Mouse (Mus musculus) myocyte (in vitro differentiated cells): ENCODE data around the gene Onecut1.

Experiments
- CEBPB ChIP-seq: IDR thresholded peaks from 2 replicates; pipeline ENCODE4 v1.6.1; 2011; ENCODE audit warnings: mild to moderate bottlenecking, moderate library complexity; ENCODE audit not compliant: poor library complexity, insufficient read depth, severe bottlenecking
- E2F4 ChIP-seq: IDR thresholded peaks from one replicate; pipeline ENCODE4 v1.6.1; 2011; ENCODE audit warnings: mild to moderate bottlenecking, control low read depth, moderate library complexity; ENCODE audit not compliant: insufficient read depth
- MAX ChIP-seq: IDR thresholded peaks from one replicate; pipeline ENCODE4 v1.6.1; 2011; ENCODE audit warnings: low read depth, mild to moderate bottlenecking, control low read depth
- MYOD1 ChIP-seq, 3 experiments: IDR thresholded peaks; one replicate each; pipeline ENCODE4 v1.6.1; 2011; ENCODE audit warnings: control low read depth in 2 of 3, low read depth in 2 of 3, mild to moderate bottlenecking in 2 of 3, moderate library complexity in 1 of 3; ENCODE audit not compliant: insufficient read length in 2 of 3, control insufficient read depth in 1 of 3
- MYOG ChIP-seq, 3 experiments: IDR thresholded peaks; one replicate each; pipeline ENCODE4 v1.6.1; 2011; ENCODE audit warnings: control low read depth in 2 of 3, low read depth in 2 of 3, mild to moderate bottlenecking in 2 of 3; ENCODE audit not compliant: insufficient read length in 2 of 3, control insufficient read depth in 1 of 3, insufficient read depth in 1 of 3
- POLR2A ChIP-seq: IDR thresholded peaks from one replicate; pipeline ENCODE4 v1.6.1; 2011; ENCODE audit warnings: low read depth, mild to moderate bottlenecking, control low read depth, moderate library complexity; ENCODE audit not compliant: insufficient read length
- POLR2AphosphoS2 ChIP-seq: IDR thresholded peaks from one replicate; pipeline ENCODE4 v1.6.1; 2011; ENCODE audit warnings: low read depth, control low read depth; ENCODE audit not compliant: insufficient read length
- SRF ChIP-seq: IDR thresholded peaks from one replicate; pipeline ENCODE4 v1.6.1; 2011; ENCODE audit warnings: low read depth; ENCODE audit not compliant: control insufficient read depth, insufficient read length
- TCF12 ChIP-seq: IDR thresholded peaks from one replicate; pipeline ENCODE4 v1.6.1; 2011; ENCODE audit warnings: mild to moderate bottlenecking, control low read depth; ENCODE audit not compliant: poor library complexity, insufficient read depth, severe bottlenecking
- USF1 ChIP-seq: IDR thresholded peaks from one replicate; pipeline ENCODE4 v1.6.1; 2011; ENCODE audit warnings: low read depth, mild to moderate bottlenecking, control low read depth, moderate library complexity

GRCm38 (mm10) chr9:74864471-74864870, 2.8 kb downstream of the Onecut1 start:
- TF ChIP-seq SRF (no peak), POLR2A (no peak), MAX (no peak), MYOD1 (IDR thresholded peaks at IDR 0.05; ENCODE audit: control insufficient read depth in 1 of 3, insufficient read length in 2 of 3, low read depth in 2 of 3) (no peak), E2F4 (no peak), MYOG (IDR thresholded peaks at IDR 0.05; ENCODE audit: control insufficient read depth in 1 of 3, insufficient read depth in 1 of 3, insufficient read length in 2 of 3, low read depth in 2 of 3) (no peak), USF1 (no peak), POLR2AphosphoS2 (no peak), CEBPB (no peak), TCF12 (no peak)
